Mouse (Mus musculus) bone marrow macrophage, adult 2 months (primary cell): ENCODE results near the gene Susd1.

ENCODE experiments used
- CTCF ChIP-seq: IDR thresholded peaks from 2 replicates; pipeline ENCODE4 v1.5.1; 2012; ENCODE audit warnings: low read depth, mild to moderate bottlenecking, low read length, moderate library complexity
- POLR2A ChIP-seq: IDR thresholded peaks from 2 replicates; pipeline ENCODE4 v1.6.1; 2012; ENCODE audit warnings: mild to moderate bottlenecking, low read depth, low read length, borderline replicate concordance

GRCm38 (mm10) chr4:59383791-59384190 lies 54.6 kb downstream of the Susd1 start:
- no peak for TF ChIP-seq CTCF
- TF ChIP-seq POLR2A: no peak
